Mouse (Mus musculus): ENCODE measurements around the gene Tmem56. TPM values are rescaled to one million over a fixed set of nuclear protein-coding genes. Genes with fewer than 3 reads are reported as not detected.

Gene Tmem56
- polyA plus RNA-seq (2012; rRNA removed) = 1.7 and 2.1 TPM in 2 replicates

DNA sequence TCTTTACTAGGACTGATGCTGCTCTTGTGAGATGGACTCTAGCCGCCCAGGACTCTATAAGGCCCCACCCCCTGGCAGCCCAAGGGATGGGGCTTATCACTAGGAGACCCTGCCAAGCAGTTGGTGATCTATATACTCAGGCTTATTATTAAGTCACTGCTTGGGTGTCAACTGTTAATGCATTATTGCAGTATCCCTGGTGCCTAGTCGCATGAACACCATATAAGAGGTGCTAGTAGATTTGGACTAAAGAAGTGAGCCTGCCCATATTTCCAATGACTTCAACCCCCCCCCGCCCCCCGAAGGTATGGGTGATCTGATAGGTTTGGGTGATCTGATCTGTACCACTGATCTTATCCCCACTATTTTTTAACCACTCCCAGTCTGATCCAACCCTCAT is at the start of gene Tmem56:
Gene Tmem56, minus strand, starts transcription at position 101 of the 400 bp plus-strand sequence.
- DNase-seq (ENCODE audit: low read depth, low spot score) = no peak
- WGBS = 91% methylated on average over 4 of the region's 4 CpGs

DNA sequence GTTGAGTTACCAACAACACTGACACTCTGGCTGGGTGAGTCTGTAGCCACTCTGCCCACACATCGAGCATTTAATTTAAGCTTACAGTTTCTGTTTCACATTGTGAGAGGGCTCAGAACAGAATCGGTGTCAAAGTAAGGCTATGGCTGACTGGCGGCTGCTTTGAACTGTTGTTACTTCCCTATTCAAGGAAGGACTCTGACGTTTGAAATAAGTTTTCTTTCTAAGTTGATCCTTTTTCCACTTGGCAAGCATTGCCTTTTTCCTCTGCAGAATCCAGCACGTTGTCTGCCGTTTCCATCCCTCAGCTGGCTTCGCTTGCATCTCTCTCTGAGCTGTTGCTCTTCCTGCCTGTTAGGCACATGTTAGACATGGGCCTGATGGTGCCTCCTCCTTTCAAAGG is 47.3 kb upstream of the Tmem56 start:
- DNase-seq (ENCODE audit: low read depth, low spot score) = no peak

DNA sequence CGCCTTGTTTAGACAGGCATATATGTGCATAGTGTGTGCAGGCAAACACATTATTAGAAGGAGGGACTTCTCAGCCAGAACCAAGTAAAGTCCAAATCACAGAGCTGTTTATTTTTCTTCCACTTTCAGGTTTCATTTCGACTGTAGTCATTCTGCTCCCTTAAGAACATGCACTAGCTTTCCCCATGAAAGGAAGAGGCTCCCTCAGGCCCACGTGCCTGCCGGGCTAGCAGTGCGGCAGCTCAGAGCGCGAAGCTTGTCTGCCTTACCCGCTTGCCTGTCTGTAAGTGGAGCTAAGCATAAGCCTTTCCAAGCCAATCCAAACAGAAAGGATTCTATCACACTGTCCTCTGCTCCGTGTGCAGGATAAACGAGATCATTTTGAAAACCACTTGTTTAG is 46.7 kb upstream of the Tmem56 start:
- no peak for DNase-seq (ENCODE audit: low read depth, low spot score)
- WGBS = 63% methylated on average over 10 of the region's 10 CpGs

More for the DNA sequence above, 47.3 kb upstream of the Tmem56 start:
- WGBS = 61% methylated on average over 7 of the region's 7 CpGs

DNA sequence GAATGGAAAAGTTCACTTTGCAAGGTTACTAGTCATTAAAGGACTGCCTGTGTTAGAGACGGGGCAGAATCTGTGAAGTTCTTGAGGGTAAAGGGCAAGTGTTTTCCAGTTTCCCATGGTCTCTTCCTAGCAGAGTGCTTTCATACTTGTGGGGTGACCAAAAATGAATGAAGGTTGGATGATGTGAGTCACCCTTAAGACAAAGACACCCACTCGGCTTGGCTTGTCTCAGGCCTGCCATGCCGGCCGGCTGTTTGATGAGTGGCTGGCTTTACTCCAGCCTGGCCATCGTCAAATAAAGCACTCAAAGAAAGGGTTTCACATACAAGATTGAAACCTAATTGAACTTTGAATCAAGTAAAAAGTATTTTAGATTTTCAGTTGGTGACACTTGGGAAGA is 44.5 kb upstream of the Tmem56 start:
- 79% methylated on average over 5 of the region's 5 CpGs for WGBS
- no peak for DNase-seq (ENCODE audit: low read depth, low spot score)

DNA sequence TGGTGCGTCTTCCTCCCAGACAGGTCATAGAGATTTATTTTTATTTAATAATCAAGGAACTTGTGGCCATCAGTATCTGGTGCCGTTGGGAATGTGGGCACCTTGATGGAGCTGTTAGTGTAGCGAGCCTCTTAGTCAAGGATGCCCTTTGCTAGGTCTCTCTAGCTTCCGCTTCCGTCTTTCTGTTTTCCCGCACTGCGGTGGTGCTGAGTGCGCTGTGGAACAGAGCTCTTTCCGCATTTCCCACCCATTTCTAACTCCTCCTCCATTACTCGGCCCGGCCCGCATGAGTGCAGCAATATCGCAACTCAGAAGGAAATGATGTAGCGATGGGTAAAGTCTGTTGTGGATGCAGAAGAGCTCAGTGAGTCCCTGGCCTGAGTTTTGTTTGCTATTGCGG is 40.5 kb upstream of the Tmem56 start:
- WGBS = 99% methylated on average over 15 of the region's 15 CpGs

DNA sequence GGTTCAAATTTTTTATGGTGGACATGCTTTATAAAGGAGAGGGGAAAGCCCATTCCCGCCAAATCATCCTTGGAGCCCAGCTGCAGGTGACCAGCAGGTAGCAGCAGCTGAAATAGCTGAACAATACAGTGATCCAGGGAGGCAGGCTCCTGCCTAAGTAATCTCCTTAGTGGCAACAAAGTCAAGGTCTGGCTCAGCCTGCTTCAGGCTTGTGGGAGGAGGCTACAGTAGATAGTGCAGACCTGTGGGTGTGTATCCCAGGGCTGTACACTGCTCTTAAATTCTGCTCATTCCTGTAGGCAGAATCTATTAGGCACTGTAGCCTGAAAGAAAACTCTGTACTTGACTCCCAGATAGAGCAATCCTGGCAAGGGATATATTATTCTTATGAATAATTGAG is 38.0 kb upstream of the Tmem56 start:
- WGBS = 78% methylated on average over 1 of the region's 1 CpGs
- DNase-seq (ENCODE audit: low read depth, low spot score) = no peak

More for the DNA sequence above, 40.5 kb upstream of the Tmem56 start:
- DNase-seq (ENCODE audit: low read depth, low spot score) = no peak

DNA sequence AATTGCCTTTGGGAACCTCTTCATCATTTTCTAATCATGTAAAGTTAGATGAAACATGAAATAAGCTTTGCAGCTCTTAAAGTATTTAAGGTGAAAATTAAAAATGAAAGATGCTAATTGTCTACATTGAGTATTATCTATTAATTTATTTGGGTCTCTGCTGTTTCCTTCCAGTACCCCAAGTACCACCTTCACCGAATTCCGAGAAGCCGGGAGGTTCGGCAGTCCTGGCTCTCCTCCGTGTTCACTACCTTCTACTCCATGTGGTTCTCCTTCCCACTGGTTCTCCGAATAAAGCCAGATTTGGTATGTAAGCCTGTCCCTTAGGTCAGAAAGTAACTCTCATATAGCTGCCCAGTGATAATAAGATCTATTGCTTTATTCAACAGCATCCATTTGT is 37.0 kb upstream of the Tmem56 start:
- DNase-seq (ENCODE audit: low read depth, low spot score) = no peak
- 90% methylated on average over 6 of the region's 6 CpGs for WGBS

DNA sequence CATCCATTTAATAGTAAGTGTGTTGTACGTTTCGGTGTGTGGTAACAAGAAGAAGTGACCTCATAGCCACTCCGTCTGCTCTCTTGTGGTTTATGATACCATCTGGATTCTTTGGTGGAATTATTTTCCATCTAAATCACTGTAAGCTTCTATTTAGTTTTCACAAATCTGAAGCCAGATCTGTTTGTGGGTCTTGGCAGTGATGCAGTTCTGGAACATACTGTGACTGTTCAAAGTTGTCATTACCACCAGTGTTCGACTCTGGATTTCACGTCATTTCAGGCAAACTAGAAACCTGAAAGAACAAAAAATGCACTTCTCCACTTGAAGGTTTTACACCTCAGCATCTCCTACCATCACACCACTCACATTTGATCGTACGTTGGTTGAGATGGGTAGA is 32.6 kb upstream of the Tmem56 start:
- 91% methylated on average over 7 of the region's 7 CpGs for WGBS
- no peak for DNase-seq (ENCODE audit: low read depth, low spot score)

DNA sequence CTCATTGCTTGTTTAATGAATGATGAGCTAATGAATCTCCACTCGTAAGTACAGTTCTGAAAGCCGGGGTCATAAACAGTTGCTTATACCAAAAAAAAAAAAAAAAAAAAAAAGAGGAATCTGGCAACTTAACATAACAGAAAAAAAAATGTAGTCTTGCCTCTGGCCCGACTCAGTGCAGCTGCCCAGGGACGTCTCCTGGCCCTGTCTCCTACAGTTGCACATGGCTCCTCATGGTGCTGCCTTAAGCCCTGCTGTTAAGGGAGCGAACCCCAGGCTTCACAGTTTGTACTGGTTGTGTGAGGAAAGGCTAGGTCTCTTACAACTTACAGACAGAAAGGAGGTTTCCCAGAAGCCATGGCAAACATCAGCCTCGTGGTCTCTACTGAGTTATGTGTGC is 31.3 kb upstream of the Tmem56 start:
- 78% methylated on average over 6 of the region's 6 CpGs for WGBS
- DNase-seq (ENCODE audit: low read depth, low spot score) = no peak

DNA sequence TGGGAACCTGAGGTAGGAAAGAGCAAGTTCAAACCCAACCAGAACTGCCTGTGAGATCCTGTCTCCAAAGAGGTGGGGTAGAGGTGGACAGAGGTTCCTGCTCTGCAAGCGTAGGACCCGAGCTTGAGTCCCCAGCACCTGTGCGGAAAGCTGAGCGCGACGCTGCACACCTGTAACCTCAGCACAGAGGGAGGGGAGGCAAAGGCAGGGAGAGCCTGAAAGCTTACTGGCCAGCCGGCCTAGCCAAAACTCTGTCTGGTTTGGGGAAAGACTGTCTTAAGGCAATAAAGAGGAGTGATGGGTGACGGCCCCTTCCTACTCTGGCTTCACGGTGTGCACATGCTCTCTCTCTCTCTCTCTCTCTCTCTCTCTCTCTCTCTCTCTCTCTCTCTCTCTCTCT is 30.1 kb upstream of the Tmem56 start:
- no peak for DNase-seq (ENCODE audit: low read depth, low spot score)

DNA sequence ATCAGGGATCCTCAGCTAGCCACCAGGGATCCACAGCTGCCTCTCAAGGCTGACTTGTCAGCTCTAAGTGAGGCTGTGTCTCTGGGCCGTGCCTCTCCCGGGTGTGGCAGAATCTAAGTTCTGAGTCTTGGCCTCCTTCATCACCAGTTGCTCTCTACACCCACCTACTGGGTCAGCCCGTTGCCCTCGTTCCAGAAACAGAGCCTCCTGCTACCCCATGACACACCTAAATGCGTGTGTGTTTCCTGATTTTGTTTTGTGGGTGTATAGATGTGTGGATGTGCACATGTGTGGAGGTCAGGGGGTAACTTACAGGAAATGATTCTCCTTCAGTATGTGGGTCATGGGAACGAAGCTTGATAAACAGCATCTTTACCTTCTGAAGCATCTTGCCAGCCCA is 29.5 kb upstream of the Tmem56 start:
- DNase-seq (ENCODE audit: low read depth, low spot score) = no peak
- WGBS = 66% methylated on average over 6 of the region's 6 CpGs

More for the DNA sequence above, 30.1 kb upstream of the Tmem56 start:
- WGBS = 81% methylated on average over 9 of the region's 9 CpGs

DNA sequence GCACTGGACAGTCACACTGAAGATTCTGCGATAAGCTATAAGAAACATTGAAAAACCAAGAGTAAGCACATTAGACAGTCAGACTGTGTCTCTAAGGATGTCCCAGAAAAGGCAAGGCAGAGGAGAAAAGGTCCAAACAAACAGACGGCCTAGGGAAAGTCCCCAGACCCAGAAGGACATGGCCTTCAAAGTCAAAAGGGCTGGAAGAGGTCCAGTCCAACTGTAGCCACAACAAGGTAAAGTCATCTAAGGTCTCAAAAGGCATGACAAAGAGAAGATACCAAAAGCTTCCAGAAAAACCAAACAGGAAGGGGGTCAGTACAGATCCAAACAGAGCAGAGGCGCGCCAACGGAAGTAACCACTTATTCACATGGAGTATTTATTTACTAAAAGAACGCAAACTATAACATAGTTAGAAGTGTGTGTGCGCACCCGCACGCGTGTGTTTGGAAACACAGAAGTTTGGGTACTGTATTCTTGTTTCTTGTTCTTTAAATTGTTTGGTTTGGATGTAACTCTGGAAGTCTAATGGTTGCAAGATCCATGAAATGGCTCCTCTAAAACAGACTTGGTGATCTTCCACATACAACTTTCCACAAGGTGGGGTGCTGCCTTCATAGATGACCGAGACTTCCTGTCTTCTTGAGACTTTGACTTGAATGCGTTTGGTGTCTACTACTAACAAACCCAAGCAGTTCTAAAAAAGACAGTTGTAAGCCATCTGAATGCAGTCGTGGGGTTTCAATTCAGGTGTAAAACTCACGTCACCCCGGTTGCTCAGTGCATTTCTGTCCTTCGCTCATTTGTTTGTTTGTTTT is 27.2 kb upstream of the Tmem56 start:
- DNase-seq (ENCODE audit: low read depth, low spot score) = no peak
- WGBS = 73% methylated on average over 16 of the region's 16 CpGs

DNA sequence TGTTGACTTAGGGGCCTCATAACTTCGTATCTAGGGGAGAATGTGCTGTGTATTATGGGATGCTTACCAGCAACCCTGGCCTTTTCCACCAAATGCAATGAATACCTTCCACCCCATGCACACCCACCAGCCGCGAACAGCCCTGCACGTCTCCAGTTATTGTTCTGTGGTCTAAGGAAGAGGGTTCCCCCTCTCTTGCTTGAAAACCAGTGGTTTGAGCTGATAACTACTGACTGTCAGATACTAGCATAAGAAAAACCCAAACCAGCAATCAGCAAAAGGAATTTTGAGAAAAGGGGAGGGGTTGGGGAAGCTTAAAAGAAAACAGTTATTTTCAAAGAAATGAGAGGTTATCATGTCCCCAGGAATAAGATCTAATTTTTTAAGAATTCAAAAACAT is 26.5 kb upstream of the Tmem56 start:
- WGBS = 59% methylated on average over 4 of the region's 4 CpGs
- DNase-seq (ENCODE audit: low read depth, low spot score) = no peak

DNA sequence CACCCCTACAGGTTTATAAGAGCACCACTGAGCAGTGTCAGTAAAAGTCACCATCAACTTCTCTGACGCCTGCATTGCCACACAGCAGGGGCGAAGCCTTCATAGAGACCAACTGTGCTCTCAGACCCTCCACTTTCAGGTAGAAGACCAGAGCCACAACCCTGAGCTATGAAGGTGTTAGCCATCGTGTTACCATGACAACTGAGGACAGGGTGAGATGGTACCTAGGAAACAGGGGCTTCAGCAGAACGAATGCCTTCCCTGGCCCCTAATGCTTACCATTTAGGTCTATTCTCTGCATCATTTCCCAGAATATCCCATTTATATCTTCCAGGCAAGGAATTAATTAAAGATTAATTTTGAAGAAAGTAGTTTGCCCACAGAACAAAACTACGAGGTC is 26.0 kb upstream of the Tmem56 start:
- 71% methylated on average over 5 of the region's 5 CpGs for WGBS
- no peak for DNase-seq (ENCODE audit: low read depth, low spot score)

DNA sequence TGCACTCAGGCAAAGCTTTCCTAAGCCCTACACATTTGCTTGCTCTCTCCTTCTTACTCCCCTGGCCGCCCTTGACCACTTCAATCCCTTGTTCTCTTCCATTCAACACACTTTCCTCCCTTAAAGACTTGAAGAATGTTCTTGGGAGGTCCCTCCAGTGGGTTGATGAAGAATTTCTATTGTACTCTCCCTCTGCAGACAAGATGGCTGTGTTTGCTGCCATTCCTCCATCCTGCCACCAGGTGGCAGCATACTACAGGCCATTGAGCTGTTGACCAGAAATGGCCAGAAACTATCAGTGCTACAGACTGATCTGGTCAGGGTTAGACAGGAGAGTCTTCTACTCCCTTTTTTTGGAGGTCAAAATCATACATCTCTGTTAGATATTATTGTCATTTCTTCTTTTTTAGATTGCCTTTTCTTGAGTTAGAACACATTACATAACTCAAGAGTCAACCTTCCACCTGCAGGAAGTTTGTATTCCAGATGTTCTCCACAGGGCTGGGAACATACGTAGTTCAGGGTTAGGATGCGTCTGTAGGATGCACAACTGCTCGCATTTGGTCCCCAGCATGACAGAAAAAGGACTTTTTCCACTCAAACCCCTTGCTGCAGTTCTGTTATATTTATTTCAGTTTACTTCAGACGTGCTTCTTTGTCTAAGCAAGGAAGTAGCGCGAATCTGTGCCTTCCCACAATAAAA is 24.8 kb upstream of the Tmem56 start:
- 62% methylated on average over 7 of the region's 7 CpGs for WGBS
- DNase-seq (ENCODE audit: low read depth, low spot score) = peak; percentile 53

DNA sequence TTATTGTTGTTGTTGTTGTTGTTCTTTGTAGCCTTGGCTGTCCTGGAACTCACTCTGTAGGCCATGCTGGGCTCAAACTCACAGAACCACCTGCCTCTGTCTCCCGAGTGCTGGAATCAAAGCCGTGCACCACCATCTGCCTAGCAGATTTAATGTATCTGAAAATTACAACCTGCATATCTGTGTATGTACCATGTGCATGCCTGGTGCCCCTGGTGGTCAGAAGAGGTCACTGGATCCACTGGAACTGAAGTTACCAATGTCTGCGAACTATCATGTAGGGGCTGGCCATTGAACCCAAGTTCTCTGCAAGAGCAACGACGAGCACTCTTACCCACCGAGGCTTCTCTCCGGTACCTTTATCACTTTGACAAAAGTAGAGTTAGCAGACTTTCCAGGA is 23.7 kb upstream of the Tmem56 start:
- 89% methylated on average over 7 of the region's 7 CpGs for WGBS
- DNase-seq (ENCODE audit: low read depth, low spot score) = no peak

DNA sequence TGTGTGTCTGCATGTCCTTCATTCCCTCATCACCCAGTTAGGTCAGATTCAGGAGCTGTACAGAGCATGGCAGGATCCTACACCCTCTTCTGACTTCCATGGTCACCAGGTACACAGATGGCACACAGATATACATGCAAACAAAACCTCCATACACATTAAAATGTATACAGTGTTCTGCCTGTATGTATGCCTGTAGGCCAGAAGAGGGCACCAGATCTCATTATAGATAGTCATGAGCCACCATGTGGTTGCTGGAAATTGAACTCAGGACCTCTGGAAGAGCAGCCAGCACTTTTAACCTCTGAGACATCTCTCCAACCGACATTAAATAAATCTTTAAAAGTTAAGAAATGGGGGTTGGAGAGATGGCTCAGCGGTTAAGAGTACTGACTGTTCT is 11.3 kb upstream of the Tmem56 start:
- WGBS = 88% methylated on average over 2 of the region's 2 CpGs
- no peak for DNase-seq (ENCODE audit: low read depth, low spot score)

DNA sequence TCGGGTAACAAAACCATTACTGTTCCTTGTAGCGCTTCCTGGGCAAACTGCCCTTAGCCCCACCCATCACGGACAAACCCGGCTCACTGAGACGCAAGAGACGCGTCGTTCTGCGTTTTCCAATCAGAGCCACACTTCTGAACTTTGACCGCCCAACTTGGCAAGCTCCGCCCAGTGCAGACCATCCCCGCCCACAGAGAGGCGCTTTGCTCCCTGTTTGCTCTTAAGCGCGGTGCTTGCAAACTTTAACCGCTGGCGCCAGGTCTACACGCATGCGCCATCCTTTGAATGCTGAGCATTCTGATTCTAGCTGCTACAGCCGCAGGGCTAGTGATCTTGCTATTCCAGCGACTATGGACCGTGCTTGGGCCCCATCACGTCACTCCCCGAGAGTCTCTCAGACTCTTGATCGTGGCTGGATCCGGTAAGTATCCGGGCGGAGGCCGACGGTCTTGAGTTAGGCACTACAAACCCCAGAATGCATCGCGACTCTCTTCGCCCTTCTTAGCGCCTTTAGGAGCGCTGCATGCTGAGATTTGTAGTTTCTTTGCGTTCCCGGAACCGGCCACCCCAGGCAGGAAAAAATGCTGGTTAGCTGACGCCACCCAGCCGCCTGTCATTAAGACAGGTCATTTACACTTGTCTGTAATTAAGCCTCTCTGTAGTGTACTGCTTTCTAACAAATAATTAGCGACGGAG is 8.8 kb upstream of the Tmem56 start, which contains the start of gene Alg14:
Gene Alg14, plus strand, starts transcription at position 214 of the 699 bp plus-strand sequence.
- WGBS = under 1% methylated on average over 42 of the region's 42 CpGs
- DNase-seq (ENCODE audit: low read depth, low spot score) = peak; percentile 97

DNA sequence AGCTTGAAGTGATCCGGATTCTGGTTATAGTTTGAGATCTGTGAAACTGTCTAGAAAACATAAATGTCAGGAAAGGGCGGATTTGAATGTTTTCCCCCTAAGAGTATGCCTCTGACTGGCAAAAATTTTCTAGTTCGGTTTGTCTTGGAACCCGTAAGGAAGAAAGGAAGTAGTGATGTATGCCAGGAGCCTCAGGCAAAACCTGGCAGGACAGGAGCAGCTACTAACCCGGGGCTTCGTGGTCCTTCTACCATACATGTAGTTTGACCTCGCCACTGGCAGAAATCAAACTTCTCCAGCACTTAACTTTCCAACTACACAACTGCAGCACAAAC is 8.3 kb upstream of the Tmem56 start:
- WGBS = 2% methylated on average over 7 of the region's 7 CpGs
- DNase-seq (ENCODE audit: low read depth, low spot score) = no peak

DNA sequence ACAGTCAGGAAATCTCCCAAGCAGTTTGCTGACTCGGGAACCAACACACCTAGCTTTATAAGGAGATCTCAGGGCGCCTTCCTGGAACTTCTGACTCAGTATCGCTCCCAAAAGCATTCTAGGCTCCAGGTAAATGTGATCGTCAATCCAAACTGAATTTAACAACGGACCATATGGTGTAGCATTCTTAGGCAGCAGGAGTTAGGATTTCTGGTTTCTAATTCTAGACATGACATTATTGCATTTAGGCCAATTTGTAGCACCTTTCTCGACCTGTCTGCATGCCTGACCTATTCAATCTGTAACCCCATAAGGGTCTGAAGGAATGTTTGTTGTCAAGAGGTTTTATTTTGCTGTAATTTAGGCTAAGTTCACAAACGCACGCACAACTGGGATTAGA is 7.8 kb upstream of the Tmem56 start:
- DNase-seq (ENCODE audit: low read depth, low spot score) = peak; percentile 44
- WGBS = 30% methylated on average over 8 of the region's 8 CpGs

DNA sequence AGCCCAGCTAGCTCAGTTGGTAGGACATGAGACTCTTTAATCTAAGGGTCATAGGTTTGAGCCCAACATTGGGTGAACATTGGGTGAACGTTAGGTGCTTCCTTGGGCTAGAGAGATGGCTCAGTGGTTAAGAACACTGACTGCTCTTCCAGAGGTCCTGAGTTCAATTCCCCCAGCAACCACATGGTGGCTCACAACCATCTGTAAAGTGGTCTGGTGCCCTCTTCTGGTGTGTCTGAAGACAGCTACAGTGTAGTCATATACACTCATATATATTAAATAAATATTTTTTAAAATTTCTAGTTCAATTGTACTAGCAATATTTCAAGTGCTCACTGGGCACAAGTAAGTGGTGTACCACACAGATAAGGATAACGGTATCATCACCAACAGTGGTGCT is 4.3 kb upstream of the Tmem56 start:
- WGBS = over 99% methylated on average over 2 of the region's 2 CpGs
- no peak for DNase-seq (ENCODE audit: low read depth, low spot score)

All from large intestine, adult 2 months (tissue).